Mouse (Mus musculus): ENCODE results near the gene Dap.

The Dap gene

GRCm38 (mm10) chr15:31238611-31239010 lies 14.5 kb downstream of the Dap start:
- no peak for DNase-seq

- DNase-seq, result no peak
Observed at GRCm38 (mm10) chr15:31239713-31240112, 15.6 kb downstream of the Dap start.

- DNase-seq, result peak; percentile 39 to 51
Observed at GRCm38 (mm10) chr15:31240181-31240580, 16.1 kb downstream of the Dap start.

DNA sequence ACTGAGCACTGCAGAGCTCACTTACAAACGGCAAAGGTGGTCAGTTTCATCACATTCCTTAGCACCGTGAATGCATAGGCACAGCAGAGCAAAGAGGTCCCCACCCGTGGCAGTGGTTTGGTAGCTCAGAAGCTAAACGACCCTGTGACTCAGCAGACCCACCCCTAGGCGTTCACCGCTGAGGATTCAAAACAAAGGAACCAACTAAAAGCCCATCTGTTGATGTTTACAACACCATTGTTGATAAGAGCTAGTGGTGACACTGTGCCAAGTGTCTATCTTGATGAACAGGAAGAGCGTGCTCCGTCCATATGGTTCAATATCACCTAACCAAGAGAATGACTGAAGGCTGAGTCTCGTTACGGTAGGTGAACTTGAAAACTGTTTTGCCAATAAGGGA lies 19.1 kb downstream of the Dap start:
- DNase-seq, result no peak

GRCm38 (mm10) chr15:31244696-31245445 lies 20.8 kb downstream of the Dap start:
- no peak for DNase-seq

- no peak for DNase-seq
Observed at GRCm38 (mm10) chr15:31245934-31246333, 21.8 kb downstream of the Dap start.

DNA sequence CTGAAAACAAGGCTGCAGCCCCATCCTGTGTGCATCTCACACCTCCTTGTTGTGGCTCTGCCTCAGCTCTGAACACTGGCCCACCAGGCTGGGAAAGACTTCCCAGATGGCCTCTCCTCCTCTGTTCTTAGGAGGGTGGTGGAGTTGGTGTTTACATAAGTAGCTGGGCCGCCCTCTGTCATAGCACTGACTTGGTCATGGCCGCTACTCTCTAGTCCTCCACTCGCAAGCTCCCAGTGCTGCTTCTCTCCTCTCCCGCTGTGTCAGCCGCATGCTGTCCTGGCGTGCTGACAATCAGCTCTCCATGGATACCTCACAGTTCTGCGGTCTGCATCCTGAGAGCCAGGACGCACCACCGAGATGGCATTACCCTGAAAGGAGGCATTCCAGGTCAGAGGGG lies 22.9 kb downstream of the Dap start:
- DNase-seq, result peak; percentile 69 to 73

DNA sequence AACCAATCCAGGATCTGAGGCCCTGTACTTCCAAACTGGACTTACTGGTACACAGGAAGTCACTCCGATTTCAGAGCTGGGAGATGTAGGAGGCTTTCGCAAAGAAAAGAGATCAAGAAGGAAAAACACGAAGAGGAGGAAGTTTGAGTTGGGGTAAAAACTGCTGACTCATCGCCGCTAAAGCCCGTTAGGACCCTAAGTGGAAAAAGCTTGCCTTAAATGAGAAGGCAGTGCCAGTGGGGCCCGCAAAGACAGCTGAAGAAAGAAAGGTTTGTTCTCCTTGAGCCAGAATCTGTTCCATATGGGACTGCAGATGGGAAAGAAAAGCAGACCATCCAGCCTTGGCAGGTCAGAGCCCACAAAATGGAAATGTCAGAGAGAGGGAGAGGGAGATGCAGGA lies 24.8 kb downstream of the Dap start:
- no peak for DNase-seq

- peak in 1 of 2 experiments; percentile 43 for DNase-seq
Observed at GRCm38 (mm10) chr15:31250027-31250426, 25.9 kb downstream of the Dap start.

GRCm38 (mm10) chr15:31250676-31251075 lies 26.6 kb downstream of the Dap start:
- no peak for DNase-seq

DNA sequence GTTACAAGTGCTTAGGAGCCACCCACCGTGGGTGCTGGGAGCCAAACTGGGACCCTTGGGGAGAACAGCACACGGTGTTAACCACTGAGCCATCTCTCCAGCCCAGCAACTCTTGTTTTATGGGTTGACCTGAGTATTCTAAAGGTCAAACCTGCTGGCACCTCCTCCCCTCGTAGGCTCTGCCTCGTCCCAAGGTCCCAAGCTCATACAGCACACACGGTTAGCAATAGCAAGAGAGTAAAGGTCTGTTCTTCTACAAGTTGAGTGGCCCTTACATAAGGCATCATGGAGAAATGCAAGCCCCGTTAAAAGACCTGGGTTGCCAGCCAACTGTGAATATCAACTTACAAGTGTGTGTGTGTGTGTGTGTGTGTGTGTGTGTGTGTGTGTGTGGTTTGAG lies 27.1 kb downstream of the Dap start:
- no peak for DNase-seq

DNA sequence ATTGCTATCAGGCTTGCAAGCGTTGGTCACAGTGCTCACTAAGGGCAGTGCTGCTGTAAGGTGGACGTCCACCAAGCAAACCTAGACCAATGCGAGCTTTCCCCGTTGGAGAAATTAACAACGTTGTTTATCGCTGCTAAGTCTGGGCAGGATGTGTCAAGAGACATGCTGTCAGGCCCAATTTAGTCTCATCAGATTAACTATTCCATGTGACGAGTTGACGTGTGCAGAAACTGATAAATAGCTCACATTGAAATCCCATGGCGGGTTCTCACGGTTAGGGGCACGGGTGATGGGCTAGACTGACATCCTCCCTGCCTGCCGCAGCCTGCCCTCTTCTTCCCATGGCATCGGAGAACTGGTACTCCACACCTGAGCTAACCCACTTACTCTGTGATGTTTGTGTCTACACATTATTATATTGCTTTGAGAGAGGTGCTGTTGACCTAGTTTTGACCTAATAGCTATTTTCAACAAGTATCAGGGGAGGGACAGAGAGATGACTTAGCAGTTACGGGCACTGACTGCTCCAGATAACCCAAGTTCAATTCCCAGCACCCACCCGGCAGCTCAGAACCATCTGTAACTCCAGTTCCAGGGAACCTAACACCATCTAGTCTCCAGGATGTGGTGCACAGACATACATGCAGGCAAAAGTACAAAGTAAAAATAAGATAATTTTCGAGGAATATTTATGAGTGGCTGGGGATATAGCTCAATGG lies 28.6 kb downstream of the Dap start:
- DNase-seq, result no peak

DNA sequence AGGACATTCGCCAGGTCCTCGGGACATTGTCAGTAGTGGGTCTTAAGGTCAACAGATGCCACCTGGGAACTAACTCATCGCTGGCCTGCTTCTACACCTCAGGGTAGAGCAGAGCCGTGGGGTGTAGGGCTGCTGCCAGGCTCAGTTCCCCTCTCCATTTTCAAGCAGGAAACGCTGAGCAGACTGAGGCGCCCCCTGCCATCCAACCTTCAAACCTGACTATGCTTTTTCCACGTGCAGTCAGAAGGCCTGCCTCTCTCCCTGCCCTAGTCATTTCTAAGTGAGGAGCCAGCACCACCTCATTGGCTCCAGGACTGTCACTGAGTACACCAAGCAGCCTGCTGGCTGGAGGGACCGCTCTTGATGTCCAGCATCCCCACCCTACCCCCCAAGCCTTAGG lies 29.3 kb downstream of the Dap start:
- no peak for DNase-seq

DNA sequence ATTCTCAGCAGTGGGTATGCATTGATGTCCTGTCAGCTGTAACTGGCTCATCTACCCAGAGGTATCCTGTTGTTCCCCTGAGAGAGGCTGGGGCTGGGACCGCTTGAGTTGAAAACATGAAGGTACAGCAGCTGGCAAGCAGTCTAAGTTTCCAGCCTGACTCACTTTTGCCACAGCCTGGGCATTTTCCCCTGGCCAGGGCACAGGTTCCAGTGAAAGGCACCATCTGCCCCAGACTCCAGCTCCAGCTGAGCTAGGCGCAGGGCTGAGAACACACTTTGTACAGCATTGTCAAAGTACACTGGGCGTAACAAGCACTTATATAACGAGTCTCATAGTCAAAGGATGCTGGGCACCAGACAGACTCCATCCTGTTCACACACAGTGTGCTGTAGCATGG lies 29.8 kb downstream of the Dap start:
- no peak for DNase-seq

DNA sequence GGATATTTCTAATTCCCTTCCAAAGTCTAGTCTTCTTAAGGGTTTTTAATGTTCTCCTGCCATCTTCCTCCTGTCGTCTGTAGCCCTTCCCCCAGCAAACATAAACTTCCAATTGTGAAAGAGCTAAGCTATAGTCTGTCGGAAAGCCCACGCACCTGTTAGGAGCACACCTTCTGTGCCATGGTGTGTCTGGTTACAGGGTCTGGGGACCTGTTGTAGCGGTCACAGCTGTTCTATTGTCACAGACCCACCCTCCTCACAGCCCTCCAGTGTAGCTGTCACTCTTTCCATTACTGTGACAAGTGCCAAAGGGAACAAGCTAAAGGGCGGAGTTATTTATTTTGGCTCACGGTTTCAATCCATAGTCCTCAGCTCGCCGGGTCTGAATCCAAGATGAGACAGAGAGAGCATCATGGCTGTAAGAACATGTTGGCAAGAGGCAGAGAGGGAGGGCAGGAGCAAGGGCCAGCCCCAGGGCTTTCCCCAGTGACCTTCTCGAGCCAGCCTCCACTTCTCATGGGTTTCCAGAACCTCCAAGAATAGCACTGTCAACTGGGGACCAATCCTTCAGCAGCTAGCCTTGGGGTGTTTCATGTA lies 30.9 kb downstream of the Dap start:
- no peak for DNase-seq

DNA sequence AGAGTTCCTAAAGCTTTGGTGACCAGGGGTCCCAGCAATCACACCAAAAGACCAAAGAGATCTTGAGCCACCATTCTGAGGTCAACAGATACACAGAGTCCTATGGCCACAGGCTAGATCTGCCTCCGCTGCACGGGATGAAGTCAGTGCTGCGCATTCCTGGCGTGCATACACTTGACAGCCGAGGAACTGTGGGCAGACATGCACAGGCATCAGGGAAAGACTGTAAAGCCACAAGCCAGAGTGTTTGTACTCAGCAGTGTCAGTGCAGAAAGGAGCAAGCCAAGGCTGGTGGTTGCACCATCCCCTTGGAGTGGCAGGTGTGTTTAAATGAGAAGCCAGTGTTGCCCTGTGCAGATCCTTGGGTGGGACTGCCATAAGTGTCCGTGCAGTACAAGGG lies 31.6 kb downstream of the Dap start:
- no peak for DNase-seq

DNA sequence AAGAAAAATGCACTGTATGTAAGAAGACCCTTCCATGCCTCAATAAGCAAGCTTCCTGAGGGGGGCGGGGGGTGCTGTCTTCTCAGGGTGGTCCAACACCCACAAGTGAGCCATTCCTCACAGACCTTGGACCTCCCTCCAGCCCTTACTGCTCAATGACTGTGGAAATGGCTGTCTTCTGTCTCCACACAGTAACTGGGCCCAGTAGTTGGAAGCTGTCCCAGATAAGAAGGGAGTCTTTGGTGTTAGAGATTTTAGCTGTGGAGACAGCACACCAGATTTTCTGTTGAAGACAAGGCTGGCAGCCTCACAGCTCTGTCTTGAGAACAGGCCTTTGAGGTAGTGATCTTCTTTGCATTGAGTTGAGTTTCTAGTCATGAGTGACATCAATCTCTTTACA lies 33.2 kb downstream of the Dap start:
- no peak for DNase-seq

- DNase-seq, result no peak
Observed at GRCm38 (mm10) chr15:31258029-31258692, 34.0 kb downstream of the Dap start.

- no peak for DNase-seq
Observed at GRCm38 (mm10) chr15:31258693-31259439, 34.8 kb downstream of the Dap start.

GRCm38 (mm10) chr15:31261094-31261493 lies 37.0 kb downstream of the Dap start:
- no peak for DNase-seq

- DNase-seq, result no peak
Observed at GRCm38 (mm10) chr15:31262361-31262760, 38.2 kb downstream of the Dap start.

GRCm38 (mm10) chr15:31264827-31265226 lies 40.7 kb downstream of the Dap start:
- DNase-seq, result peak; percentile 73 to 83

- DNase-seq, result no peak
Observed at GRCm38 (mm10) chr15:31265404-31265803, 41.3 kb downstream of the Dap start.

Data from cerebellum, postnatal 25 days (tissue).